Mouse (Mus musculus) Patski (cell line): Measurements from ENCODE around the gene Zic5. TPM values are rescaled to one million over a fixed set of nuclear protein-coding genes. Genes with fewer than 3 reads are reported as not detected.
"Not testable (repeated sequence)": the region's sequence is repeated elsewhere in the genome, so short reads cannot be mapped to it uniquely, and the experiment has no call there.

Source experiments
- ATAC-seq: fragments of 100-300 bp; one replicate; pipeline ENCODE4 v1.8.0; 2021
- CTCF ChIA-PET: fragments of 350-600 bp; sonication (Branson Sonifier 250); formaldehyde crosslinking; loops from one replicate; lab custom pipeline; 2022; ENCODE audit warnings: inconsistent platforms; lab: Charles Lee
- POLR2A ChIA-PET: fragments of 350-600 bp; sonication (Branson Sonifier 250); formaldehyde crosslinking; loops from one replicate; lab custom pipeline; 2022; ENCODE audit warnings: antibody characterized with exemption, inconsistent platforms; lab: Charles Lee
- DNase-seq: peaks from one replicate; pipeline ENCODE4 v3.0.0-alpha.2; 2011; ENCODE audit warnings: low read depth, low spot score
- H3K27me3 ChIP-seq: fragments of 371-371 bp; one replicate; pipeline ENCODE4 v1.5.1; 2021
- CTCF ChIP-seq: fragments of 100-300 bp; IDR thresholded peaks from one replicate; pipeline ENCODE4 v1.5.1; 2021
- in situ Hi-C: fragments of 300-500 bp; cut with MboI; formaldehyde crosslinking; loops from 3 replicates; pipeline ENCODE4 v1.11.1; 2018; ENCODE audit warnings: low pct_unique_long_range_greater_than_20kb, mixed read lengths
- polyA plus RNA-seq: library from polyadenylated mRNA; unstranded; gene quantifications from one replicate; pipeline ENCODE4 v1.2.3, GENCODE M21; 2021

Gene Zic5
- polyA plus RNA-seq, 1 experiment from 2014 or later = 15.1 TPM

DNA sequence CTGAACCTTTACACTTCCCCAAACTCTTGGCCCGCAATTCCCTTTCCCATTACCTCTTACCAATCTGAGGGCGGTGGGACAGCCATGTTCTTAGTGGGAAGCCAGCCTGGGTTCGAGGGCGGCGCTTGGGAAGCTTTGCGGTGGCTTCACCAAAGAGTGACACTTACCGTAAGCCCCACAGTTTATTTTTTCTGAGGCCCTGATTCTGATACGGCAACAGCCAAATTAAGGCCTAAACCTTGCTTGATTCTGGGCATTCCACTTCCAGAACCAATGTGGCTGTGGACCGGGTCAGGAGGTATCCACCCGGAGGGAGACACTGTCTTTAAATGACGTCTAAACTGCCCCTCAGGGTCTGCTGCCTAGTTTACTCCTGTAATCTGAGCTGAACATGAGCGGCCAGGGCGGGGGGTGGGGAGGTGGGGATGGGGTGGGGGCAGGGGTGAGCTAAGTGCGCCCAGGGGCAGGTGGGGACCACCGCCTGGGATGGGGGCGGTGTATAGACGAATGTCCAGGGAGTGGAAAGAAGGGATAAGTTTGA is 7.8 kb upstream of the Zic5 start:
- ATAC-seq (no peak), DNase-seq (no peak)
- no peak for TF ChIP-seq CTCF
- in situ Hi-C loops = loop anchor here (25.0 kb wide), 1 partner anchor 236 kb away; no protein-coding TSS in a partner anchor
- POLR2A ChIA-PET = interaction anchor here (2.9 kb wide), 1 partner anchor 8 kb away, joined by 17 read pairs; the partner anchor contains the start of gene Zic5
- CTCF ChIA-PET = interaction anchor here (2.6 kb wide), 1 partner anchor 249 kb away, joined by 8 read pairs; no protein-coding TSS in a partner anchor
- no peaks in the 10 kb centered on the region for H3K27me3 ChIP-seq

- ChIA-PET CTCF (interaction anchor here (2.6 kb wide), 1 partner anchor 248 kb away, joined by 8 read pairs; no protein-coding TSS in a partner anchor), POLR2A (interaction anchor here (0.7 kb wide), 2 partner anchors 13 to 397 kb away, joined by 4 to 5 read pairs; no protein-coding TSS in a partner anchor)
- no peak for TF ChIP-seq CTCF
- H3K27me3 ChIP-seq = no peaks in the 10 kb centered on the region
- no peak for DNase-seq
- in situ Hi-C loops = loop anchor here (25.0 kb wide), 1 partner anchor 235 kb away; no protein-coding TSS in a partner anchor
- no peak for ATAC-seq
Observed at GRCm38 (mm10) chr14:122472647-122473046, 7.2 kb upstream of the Zic5 start.

DNA sequence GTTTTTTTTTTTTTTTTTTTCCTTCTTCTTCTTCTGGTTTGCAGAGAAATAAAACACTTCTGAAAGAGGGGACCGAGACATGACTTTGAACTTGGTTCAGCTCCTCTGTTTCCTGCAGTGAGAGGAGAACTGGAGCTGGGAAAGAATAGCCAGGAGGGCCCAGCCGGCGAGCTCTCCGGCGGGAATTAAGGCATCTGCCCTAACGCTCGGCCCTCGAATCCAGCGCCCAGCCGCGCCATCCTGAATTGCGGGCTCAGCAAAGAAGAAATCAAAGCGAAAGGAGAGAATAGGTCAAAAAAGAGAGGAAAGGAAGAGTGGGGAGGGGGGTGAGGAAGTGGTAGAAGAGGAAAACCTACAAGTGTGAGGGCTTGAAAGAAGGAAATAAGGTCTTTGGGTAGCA is 6.7 kb upstream of the Zic5 start:
- DNase-seq (no peak), ATAC-seq (no peak)
- H3K27me3 ChIP-seq = no peaks in the 10 kb centered on the region
- TF ChIP-seq CTCF = no peak
- ChIA-PET CTCF (no interaction called here), POLR2A (interaction anchor here (0.7 kb wide), 2 partner anchors 14 to 397 kb away, joined by 4 to 5 read pairs; no protein-coding TSS in a partner anchor)
- in situ Hi-C loops = loop anchor here (25.0 kb wide), 1 partner anchor 235 kb away; no protein-coding TSS in a partner anchor

DNA sequence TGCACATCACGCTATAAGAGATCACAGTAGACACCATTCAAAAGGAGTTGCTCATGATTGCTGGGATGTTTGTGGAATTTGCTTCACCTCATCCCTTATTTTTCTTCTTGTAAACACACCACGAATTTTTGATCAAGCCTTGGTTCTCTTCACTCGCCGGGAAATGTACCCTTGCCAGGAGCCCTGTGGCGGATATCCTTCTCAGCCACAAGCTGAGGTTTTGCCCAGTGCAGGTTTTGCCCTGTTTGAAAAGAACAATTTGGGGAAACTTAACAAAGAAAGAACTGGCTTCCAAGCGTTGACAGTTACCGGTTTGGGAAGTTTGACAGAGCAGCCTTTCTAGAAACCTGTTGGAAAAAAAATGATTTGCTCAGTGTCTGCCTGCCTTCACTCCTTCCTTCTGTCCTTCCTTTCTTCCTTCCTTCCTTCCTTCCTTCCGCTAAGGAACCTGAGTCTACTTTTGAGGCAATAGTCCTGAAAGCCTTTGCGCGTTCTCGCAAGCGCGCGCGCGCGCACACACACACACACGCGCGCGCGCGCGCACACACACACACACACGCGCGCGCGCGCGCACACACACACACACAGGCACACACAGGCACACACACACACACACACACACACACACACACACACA is 6.1 kb upstream of the Zic5 start:
- no peaks in the 10 kb centered on the region for H3K27me3 ChIP-seq
- in situ Hi-C loops = loop anchor here (25.0 kb wide), 1 partner anchor 234 kb away; no protein-coding TSS in a partner anchor
- ChIA-PET POLR2A (interaction anchor here (0.7 to 1.1 kb wide), 2 partner anchors 15 to 172 kb away, joined by 3 to 4 read pairs; no protein-coding TSS in a partner anchor), CTCF (no interaction called here)
- no peak for TF ChIP-seq CTCF
- DNase-seq (no peak), ATAC-seq (no peak)

DNA sequence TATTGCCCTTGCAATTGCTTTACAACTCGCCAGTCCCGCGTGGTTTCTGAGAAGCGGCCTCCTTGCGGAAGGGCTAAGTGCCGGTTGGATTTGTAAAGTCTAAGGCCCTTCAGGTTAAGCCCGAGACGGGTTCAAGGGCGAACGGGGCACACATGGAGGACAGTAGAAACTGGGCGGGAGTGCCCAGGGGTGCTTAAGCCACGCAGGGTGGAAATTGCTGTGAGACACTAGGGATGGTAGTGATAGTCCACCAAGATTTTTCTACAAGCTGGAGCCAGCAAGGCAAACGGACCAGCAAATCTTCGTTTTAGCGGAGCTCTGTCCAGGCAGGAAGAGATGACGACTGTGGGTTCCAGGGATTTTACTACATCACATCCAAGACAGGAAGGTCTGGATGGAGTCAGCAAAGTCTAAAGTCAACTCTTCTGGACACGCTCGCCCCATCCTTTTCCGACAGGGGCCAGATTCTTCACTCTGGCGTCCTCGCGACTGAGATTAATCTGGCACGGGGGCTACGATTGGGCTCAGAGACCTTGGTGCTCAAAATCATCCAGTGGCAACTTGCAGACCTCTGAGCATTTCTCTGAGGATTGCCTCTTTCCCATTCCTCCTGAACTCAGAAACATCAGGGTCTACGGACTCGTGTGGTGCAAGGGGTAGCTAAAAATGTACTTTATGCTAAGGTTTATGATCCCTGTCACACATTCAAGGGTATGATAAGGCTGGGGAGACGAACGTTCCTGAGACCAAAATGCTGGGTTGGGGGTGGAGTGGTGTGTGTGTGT is 3.7 kb upstream of the Zic5 start:
- in situ Hi-C loops = loop anchor here (25.0 kb wide), 1 partner anchor 232 kb away; no protein-coding TSS in a partner anchor
- CTCF ChIA-PET = no interaction called here
- TF ChIP-seq CTCF = no peak
- POLR2A ChIA-PET = no interaction called here
- no peaks in the 10 kb centered on the region for H3K27me3 ChIP-seq
- no peak for ATAC-seq
- no peak for DNase-seq

GRCm38 (mm10) chr14:122467926-122468841 is 2.7 kb upstream of the Zic5 start:
- H3K27me3 ChIP-seq = no peaks in the 10 kb centered on the region
- in situ Hi-C loops = loop anchor here (25.0 kb wide), 1 partner anchor 231 kb away; no protein-coding TSS in a partner anchor
- DNase-seq = no peak
- TF ChIP-seq CTCF = no peak
- CTCF ChIA-PET = no interaction called here
- ATAC-seq = no peak
- POLR2A ChIA-PET = interaction anchor here (0.6 kb wide), 1 partner anchor 291 kb away, joined by 3 read pairs; no protein-coding TSS in a partner anchor

- CTCF ChIA-PET = no interaction called here
- no peak for DNase-seq
- H3K27me3 ChIP-seq = no peaks in the 10 kb centered on the region
- no peak for ATAC-seq
- in situ Hi-C loops = loop anchor here (25.0 kb wide), 1 partner anchor 230 kb away; no protein-coding TSS in a partner anchor
- TF ChIP-seq CTCF = no peak
- POLR2A ChIA-PET = no interaction called here
Observed at GRCm38 (mm10) chr14:122466756-122467362, 1.4 kb upstream of the Zic5 start.

GRCm38 (mm10) chr14:122465931-122466490 is 534 bp upstream of the Zic5 start:
- in situ Hi-C loops = loop anchor here (25.0 kb wide), 1 partner anchor 229 kb away; no protein-coding TSS in a partner anchor
- no peaks in the 10 kb centered on the region for H3K27me3 ChIP-seq
- CTCF ChIA-PET = interaction anchor here (1.4 kb wide), 1 partner anchor 12 kb away, joined by 3 read pairs; no protein-coding TSS in a partner anchor
- no peak for ATAC-seq
- no peak for TF ChIP-seq CTCF
- POLR2A ChIA-PET = interaction anchor here (0.6 to 2.6 kb wide), 2 partner anchors 9 to 64 kb away, joined by 7 to 17 read pairs; partner anchors contain the start of gene Zic2
- no peak for DNase-seq

DNA sequence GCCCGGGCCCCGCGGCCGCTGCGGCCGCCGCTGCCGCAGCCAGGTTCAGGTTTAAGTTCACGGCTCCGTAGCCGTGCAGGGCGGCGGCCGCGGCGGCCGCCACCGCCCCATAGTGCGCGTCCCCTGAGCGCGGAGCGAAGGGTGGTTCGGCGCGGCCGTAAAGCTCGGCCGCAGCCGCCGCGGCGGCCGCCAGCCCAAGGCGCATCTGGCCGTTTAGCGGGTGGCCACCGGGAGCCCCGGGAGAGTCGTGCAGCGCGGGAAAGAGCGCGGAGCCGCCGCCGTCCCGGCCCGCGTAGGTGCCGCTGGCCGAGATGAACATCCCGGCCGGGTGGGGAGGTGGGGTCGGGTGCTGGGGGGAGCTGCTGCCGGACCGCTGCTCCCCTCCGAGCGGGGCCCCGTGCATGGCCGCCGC is 1.1 kb downstream of the Zic5 start:
- ATAC-seq = peak; percentile 48
- DNase-seq = no peak
- POLR2A ChIA-PET = interaction anchor here (0.7 to 2.6 kb wide), 4 partner anchors 10 to 241 kb away, joined by 3 to 17 read pairs (median 5); partner anchors contain the start of gene Zic2
- TF ChIP-seq CTCF = no peak
- in situ Hi-C loops = loop anchor here (5.0 to 25.0 kb wide), 2 partner anchors 87 to 227 kb away; no protein-coding TSS in a partner anchor
- CTCF ChIA-PET = no interaction called here
- H3K27me3 ChIP-seq = no peaks in the 10 kb centered on the region

- H3K27me3 ChIP-seq, CTCF ChIA-PET, DNase-seq: not testable (repeated sequence)
- ATAC-seq = peak; percentile 83
- in situ Hi-C loops = loop anchor here (5.0 to 25.0 kb wide), 2 partner anchors 87 to 227 kb away; no protein-coding TSS in a partner anchor
- POLR2A ChIA-PET = interaction anchor here (0.7 to 2.6 kb wide), 3 partner anchors 11 to 240 kb away, joined by 3 to 17 read pairs (median 7); partner anchors contain the start of gene Zic2
Observed at GRCm38 (mm10) chr14:122463734-122464341, 1.6 kb downstream of the Zic5 start.
